Mouse (Mus musculus) stomach, postnatal 0 days (tissue): ENCODE measurements around the gene 4933427D14Rik. TPM values are rescaled to one million over a fixed set of nuclear protein-coding genes. Genes with fewer than 3 reads are reported as not detected.
A peak's percentile ranks its signal among the peaks of the same experiment; 100 is the strongest.

Experiments
- ATAC-seq: fragments of 200-750 bp; cut with Nextera tagmentation; 2 replicates; pipeline ENCODE4 v1.8.0; 2017; ENCODE audit not compliant: low FRiP score, low TSS enrichment
- DNase-seq: peaks from one replicate; pipeline ENCODE4 v3.0.0-alpha.2; 2016; ENCODE audit warnings: low spot score
- H3K27ac ChIP-seq: fragments of 300-500 bp; sonication (generic); replicated peaks from 2 replicates; pipeline ENCODE4 v1.5.1; 2014; ENCODE audit warnings: mild to moderate bottlenecking, control low read depth
- H3K27me3 ChIP-seq: fragments of 300-500 bp; sonication (generic); 2 replicates; pipeline ENCODE4 v1.6.1; 2014; ENCODE audit warnings: low read length; ENCODE audit not compliant: control insufficient read depth, insufficient read depth
- H3K36me3 ChIP-seq: fragments of 300-500 bp; sonication (generic); 2 replicates; pipeline ENCODE4 v1.6.1; 2014; ENCODE audit warnings: low read length, mixed read lengths; ENCODE audit not compliant: control insufficient read depth, insufficient read depth
- H3K4me1 ChIP-seq: fragments of 300-500 bp; sonication (generic); replicated peaks from 2 replicates; pipeline ENCODE4 v1.6.1; 2014; ENCODE audit warnings: antibody characterized with exemption; ENCODE audit not compliant: control insufficient read depth, insufficient read depth
- H3K4me2 ChIP-seq: fragments of 300-500 bp; sonication (generic); replicated peaks from 2 replicates; pipeline ENCODE4 v1.6.1; 2014; ENCODE audit warnings: low read depth, mild to moderate bottlenecking, control low read depth, moderate library complexity
- H3K4me3 ChIP-seq: fragments of 300-500 bp; sonication (generic); 2 replicates; pipeline ENCODE4 v1.5.1; 2014; ENCODE audit warnings: low read depth, low read length, control low read depth
- H3K9ac ChIP-seq: fragments of 300-500 bp; sonication (generic); 2 replicates; pipeline ENCODE4 v1.6.1; 2014; ENCODE audit warnings: mild to moderate bottlenecking, low read length, control low read depth, mixed read lengths
- H3K9me3 ChIP-seq: fragments of 300-500 bp; sonication (generic); 2 replicates; pipeline ENCODE4 v1.6.1; 2016; ENCODE audit warnings: low read length; ENCODE audit not compliant: control insufficient read depth
- CTCF ChIP-seq: IDR thresholded peaks from 2 replicates; pipeline ENCODE4 v1.5.1; 2016; ENCODE audit warnings: antibody characterized with exemption, low read depth, mild to moderate bottlenecking, moderate library complexity
- EP300 ChIP-seq: optimal IDR thresholded peaks from 2 replicates; pipeline ENCODE3; 2016; ENCODE audit warnings: antibody characterized with exemption
- WGBS: fragments of 180-500 bp; shearing (Covaris S2); extraction: QIAGEN DNeasy Blood & Tissue Kit; methylation state at CpG from one replicate; pipeline ENCODE4 v1.1.7; 2014; 5-methylcytosine and 5-hydroxymethylcytosine counted together
- polyA plus RNA-seq: library from polyadenylated mRNA; unstranded; fragments of >200 nt; fragmentation: Nextera tagmentation; extraction: Ambion mirVana; gene quantifications from 2 replicates; pipeline ENCODE4 v1.2.1, GENCODE M21; 2015

The 4933427D14Rik gene
- polyA plus RNA-seq, 1 experiment from 2014 or later = 7.2 TPM

- peak overlapping the region; percentile 30; the same call in 1 of the 2 replicates for H3K4me2 ChIP-seq
These were observed 77.2 kb downstream of the 4933427D14Rik start for GRCm38 (mm10) chr11:72130021-72130420.

GRCm38 (mm10) chr11:72129032-72129894 lies 78.0 kb downstream of the 4933427D14Rik start:
- 49% methylated on average over 8 of the region's 8 CpGs for WGBS
- H3K27me3 ChIP-seq = no peaks in the 10 kb centered on the region
- peaks cover 17% of the 10 kb centered on the region for H3K4me1 ChIP-seq
- H3K36me3 ChIP-seq = no peaks in the 10 kb centered on the region
- no peak overlapping the region for H3K9ac ChIP-seq
- no peak overlapping the region for H3K4me3 ChIP-seq
- H3K27ac ChIP-seq = peak overlapping the region; percentile 67; the same call in 1 of the 2 replicates
- no peak overlapping the region for H3K4me2 ChIP-seq
- TF ChIP-seq CTCF (no peak), EP300 (no peak)
- no peak for DNase-seq
- no peak for ATAC-seq
- no peaks in the 10 kb centered on the region for H3K9me3 ChIP-seq

More at GRCm38 (mm10) chr11:72130021-72130420, 77.2 kb downstream of the 4933427D14Rik start:
- WGBS = 7% methylated on average over 11 of the region's 11 CpGs
- Histone ChIP-seq H3K4me1 (peaks cover 17% of the 10 kb centered on the region), H3K27ac (peak overlapping the region; percentile 67), H3K36me3 (no peaks in the 10 kb centered on the region), H3K9me3 (no peaks in the 10 kb centered on the region), H3K4me3 (no peak overlapping the region), H3K27me3 (no peaks in the 10 kb centered on the region), H3K9ac (no peak overlapping the region)
- DNase-seq (peak; percentile 73), ATAC-seq (peak; percentile 77)
- TF ChIP-seq CTCF (no peak), EP300 (no peak)

GRCm38 (mm10) chr11:72127450-72128189 lies 79.6 kb downstream of the 4933427D14Rik start:
- Histone ChIP-seq H3K9me3 (no peaks in the 10 kb centered on the region), H3K36me3 (no peaks in the 10 kb centered on the region), H3K4me1 (peaks cover 13% of the 10 kb centered on the region), H3K4me2 (no peak overlapping the region), H3K27me3 (no peaks in the 10 kb centered on the region), H3K27ac (no peak overlapping the region), H3K4me3 (no peak overlapping the region), H3K9ac (no peak overlapping the region)
- DNase-seq = no peak
- WGBS = 76% methylated on average over 5 of the region's 5 CpGs
- TF ChIP-seq EP300 (no peak), CTCF (no peak)
- ATAC-seq = no peak

GRCm38 (mm10) chr11:72125781-72126180 lies 81.5 kb downstream of the 4933427D14Rik start:
- no peak for DNase-seq
- Histone ChIP-seq H3K4me1 (peaks cover 7% of the 10 kb centered on the region; the same call in 1 of the 2 replicates), H3K9ac (no peak overlapping the region), H3K27me3 (no peaks in the 10 kb centered on the region), H3K27ac (no peak overlapping the region), H3K36me3 (no peaks in the 10 kb centered on the region), H3K4me2 (no peak overlapping the region), H3K4me3 (no peak overlapping the region), H3K9me3 (no peaks in the 10 kb centered on the region)
- WGBS = 66% methylated on average over 3 of the region's 3 CpGs
- no peak for ATAC-seq
- TF ChIP-seq EP300 = no peak
- no peak for TF ChIP-seq CTCF

GRCm38 (mm10) chr11:72123531-72123930 lies 83.7 kb downstream of the 4933427D14Rik start:
- WGBS = 69% methylated on average over 4 of the region's 4 CpGs
- no peaks in the 10 kb centered on the region for H3K36me3 ChIP-seq
- no peak overlapping the region for H3K4me3 ChIP-seq
- no peaks in the 10 kb centered on the region for H3K27me3 ChIP-seq
- ATAC-seq (no peak), DNase-seq (no peak)
- TF ChIP-seq EP300 (no peak), CTCF (no peak)
- no peaks in the 10 kb centered on the region for H3K9me3 ChIP-seq
- no peaks in the 10 kb centered on the region for H3K4me1 ChIP-seq
- no peak overlapping the region for H3K4me2 ChIP-seq
- H3K9ac ChIP-seq = no peak overlapping the region
- no peak overlapping the region for H3K27ac ChIP-seq

GRCm38 (mm10) chr11:72120354-72120753 lies 86.9 kb downstream of the 4933427D14Rik start:
- TF ChIP-seq CTCF (no peak), EP300 (no peak)
- H3K4me2 ChIP-seq = no peak overlapping the region
- H3K9ac ChIP-seq = no peak overlapping the region
- H3K27me3 ChIP-seq = no peaks in the 10 kb centered on the region
- H3K4me3 ChIP-seq = no peak overlapping the region
- no peak for DNase-seq
- no peaks in the 10 kb centered on the region for H3K9me3 ChIP-seq
- 81% methylated on average over 6 of the region's 6 CpGs for WGBS
- no peak overlapping the region for H3K27ac ChIP-seq
- H3K4me1 ChIP-seq = no peaks in the 10 kb centered on the region
- ATAC-seq = no peak
- no peaks in the 10 kb centered on the region for H3K36me3 ChIP-seq
